Mouse (Mus musculus): ENCODE measurements at regions not wholly inside any gene's neighbourhood (a gene's known extent, or its start where the extent isn't known, plus 50 kb on each side); places are given as distances from the start of the nearest gene placed in this dataset.

DNA sequence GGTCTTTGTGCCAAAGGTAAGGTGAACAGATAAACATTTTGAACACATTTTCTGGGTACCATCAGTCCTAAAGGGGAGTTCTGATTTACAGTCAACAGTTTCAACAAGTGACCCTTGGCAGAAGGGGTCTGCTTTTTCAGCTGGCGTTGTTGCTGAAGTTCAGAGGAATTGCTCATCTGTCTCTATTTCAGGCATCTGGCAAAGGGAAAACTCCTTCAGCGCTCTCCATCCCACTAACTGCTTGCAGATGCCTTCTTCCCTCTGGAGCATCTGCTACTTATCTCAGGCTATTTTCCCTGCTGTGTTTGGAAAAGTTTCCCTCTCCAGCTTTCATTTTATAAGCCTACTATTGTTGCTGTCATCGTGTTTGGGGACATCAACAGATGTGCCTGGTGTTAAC, 223.6 kb upstream of the Rgmb start:
- ATAC-seq, result no peak
- Histone ChIP-seq H3K9me3 (replicated peaks; ENCODE audit: control insufficient read depth, low read length, poor library complexity, severe bottlenecking) (no peaks in the 10 kb centered on the region), H3K4me1 (ENCODE audit: control insufficient read depth, insufficient read depth, low read length) (no peaks in the 10 kb centered on the region)

DNA sequence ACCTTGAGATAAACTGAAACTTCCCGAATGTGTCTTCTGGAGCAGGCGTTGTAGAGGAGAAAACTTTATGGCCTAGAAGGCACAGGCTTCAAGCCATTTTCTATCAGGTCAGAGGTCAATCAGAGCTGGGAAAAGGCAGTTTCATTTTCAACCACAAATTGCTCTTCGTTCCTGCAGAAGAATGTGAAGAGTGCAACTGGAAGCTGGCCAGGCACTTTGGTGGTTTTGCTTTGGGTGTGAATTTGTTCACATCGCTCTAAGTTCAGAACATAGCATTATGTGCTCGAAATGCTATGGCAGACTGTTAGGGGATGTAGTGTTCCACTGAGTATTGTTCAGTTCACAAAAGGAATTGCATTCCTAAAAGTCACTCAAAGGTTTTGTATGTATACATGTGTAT, 220.9 kb upstream of the Rgmb start:
- 79% methylated on average over 5 of the region's 5 CpGs for WGBS

More for the DNA sequence above, 223.6 kb upstream of the Rgmb start:
- Histone ChIP-seq H3K27me3 (ENCODE audit: control insufficient read depth, insufficient read depth, low read depth, low read length) (no peaks in the 10 kb centered on the region), H3K27ac (ENCODE audit: low read length) (no peak overlapping the region), H3K4me2 (ENCODE audit: low read length) (no peak overlapping the region), H3K9ac (ENCODE audit: low read depth, low read length) (no peak overlapping the region), H3K36me3 (ENCODE audit: control insufficient read depth, insufficient read depth, low read length) (no peaks in the 10 kb centered on the region), H3K4me3 (ENCODE audit: low read depth, low read length) (no peak overlapping the region)
- 52% methylated on average over 3 of the region's 3 CpGs for WGBS

DNA sequence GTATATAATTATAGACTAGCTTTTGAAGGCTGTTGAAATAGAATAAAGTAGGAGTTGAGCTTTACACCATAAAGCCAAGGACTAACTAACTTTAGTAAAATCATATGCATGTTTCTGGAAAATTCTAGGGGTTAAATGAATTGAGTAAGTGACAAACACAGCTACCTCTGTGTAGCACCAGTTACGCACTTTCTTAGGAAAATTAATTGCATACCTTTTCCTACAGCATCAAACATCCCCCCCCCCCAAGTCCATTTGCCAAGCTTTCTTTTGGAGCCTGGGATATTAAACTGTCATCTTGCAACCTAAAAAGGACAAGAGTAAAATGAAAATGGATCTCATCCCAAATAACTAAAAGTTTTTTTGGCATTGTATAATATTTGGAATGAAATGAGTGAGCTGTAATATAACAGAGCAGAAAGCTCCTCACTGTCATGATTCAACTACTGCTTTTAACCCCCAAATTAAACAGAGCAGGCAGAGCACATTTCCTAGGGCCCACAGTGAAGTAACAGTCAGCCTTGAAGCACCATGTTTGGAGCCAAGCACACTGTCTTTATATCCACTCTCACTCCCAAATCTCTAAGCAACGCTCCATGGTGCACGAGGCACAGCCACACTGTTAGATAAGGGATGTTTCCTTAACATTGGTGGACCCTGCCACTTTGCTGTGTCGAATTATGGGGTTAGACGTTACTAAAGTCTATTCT, 210.9 kb upstream of the Rgmb start:
- Histone ChIP-seq H3K9me3 (replicated peaks; ENCODE audit: control insufficient read depth, low read length, poor library complexity, severe bottlenecking) (no peaks in the 10 kb centered on the region), H3K27ac (ENCODE audit: low read length) (no peak overlapping the region), H3K4me2 (ENCODE audit: low read length) (no peak overlapping the region), H3K27me3 (ENCODE audit: control insufficient read depth, insufficient read depth, low read depth, low read length) (no peaks in the 10 kb centered on the region), H3K4me3 (ENCODE audit: low read depth, low read length) (no peak overlapping the region), H3K4me1 (ENCODE audit: control insufficient read depth, insufficient read depth, low read length) (no peaks in the 10 kb centered on the region), H3K36me3 (ENCODE audit: control insufficient read depth, insufficient read depth, low read length) (no peaks in the 10 kb centered on the region), H3K9ac (ENCODE audit: low read depth, low read length) (no peak overlapping the region)
- ATAC-seq, result no peak
- WGBS, result 41% methylated on average over 5 of the region's 5 CpGs

More for the DNA sequence above, 220.9 kb upstream of the Rgmb start:
- no peaks in the 10 kb centered on the region for H3K9me3 ChIP-seq (replicated peaks; ENCODE audit: control insufficient read depth, low read length, poor library complexity, severe bottlenecking)
- H3K4me2 ChIP-seq (ENCODE audit: low read length), result no peak overlapping the region
- H3K9ac ChIP-seq (ENCODE audit: low read depth, low read length), result no peak overlapping the region
- H3K4me3 ChIP-seq (ENCODE audit: low read depth, low read length), result no peak overlapping the region
- no peaks in the 10 kb centered on the region for H3K4me1 ChIP-seq (ENCODE audit: control insufficient read depth, insufficient read depth, low read length)
- no peak for ATAC-seq
- H3K27ac ChIP-seq (ENCODE audit: low read length), result no peak overlapping the region
- no peaks in the 10 kb centered on the region for H3K36me3 ChIP-seq (ENCODE audit: control insufficient read depth, insufficient read depth, low read length)
- H3K27me3 ChIP-seq (ENCODE audit: control insufficient read depth, insufficient read depth, low read depth, low read length), result no peaks in the 10 kb centered on the region

GRCm38 (mm10) chr17:16027989-16028388, 197.2 kb upstream of the Rgmb start:
- no peaks in the 10 kb centered on the region for H3K9me3 ChIP-seq (replicated peaks; ENCODE audit: control insufficient read depth, low read length, poor library complexity, severe bottlenecking)
- no peak for ATAC-seq
- no peaks in the 10 kb centered on the region for H3K27me3 ChIP-seq (ENCODE audit: control insufficient read depth, insufficient read depth, low read depth, low read length)
- no peak overlapping the region for H3K9ac ChIP-seq (ENCODE audit: low read depth, low read length)
- H3K4me2 ChIP-seq (ENCODE audit: low read length), result no peak overlapping the region
- H3K4me1 ChIP-seq (ENCODE audit: control insufficient read depth, insufficient read depth, low read length), result no peaks in the 10 kb centered on the region
- no peaks in the 10 kb centered on the region for H3K36me3 ChIP-seq (ENCODE audit: control insufficient read depth, insufficient read depth, low read length)
- WGBS, result 72% methylated on average over 4 of the region's 4 CpGs
- H3K4me3 ChIP-seq (ENCODE audit: low read depth, low read length), result no peak overlapping the region
- H3K27ac ChIP-seq (ENCODE audit: low read length), result no peak overlapping the region

GRCm38 (mm10) chr17:16004871-16005575, 174.2 kb upstream of the Rgmb start:
- H3K27me3 ChIP-seq (ENCODE audit: control insufficient read depth, insufficient read depth, low read depth, low read length), result no peaks in the 10 kb centered on the region
- H3K4me2 ChIP-seq (ENCODE audit: low read length), result 0 out of 2 replicates have a peak overlapping the region, but pooled peaks have one; percentile 12
- no peak overlapping the region for H3K9ac ChIP-seq (ENCODE audit: low read depth, low read length)
- peak; percentile 87 for ATAC-seq
- H3K4me1 ChIP-seq (ENCODE audit: control insufficient read depth, insufficient read depth, low read length), result peaks cover 5% of the 10 kb centered on the region; the same call in 1 of the 2 replicates
- no peak overlapping the region for H3K4me3 ChIP-seq (ENCODE audit: low read depth, low read length)
- 22% methylated on average over 7 of the region's 7 CpGs for WGBS
- H3K9me3 ChIP-seq (replicated peaks; ENCODE audit: control insufficient read depth, low read length, poor library complexity, severe bottlenecking), result no peaks in the 10 kb centered on the region
- H3K27ac ChIP-seq (ENCODE audit: low read length), result no peak overlapping the region; the same call in 1 of the 2 replicates
- H3K36me3 ChIP-seq (ENCODE audit: control insufficient read depth, insufficient read depth, low read length), result no peaks in the 10 kb centered on the region

- H3K27ac ChIP-seq (ENCODE audit: low read length), result no peak overlapping the region
- H3K9me3 ChIP-seq (replicated peaks; ENCODE audit: control insufficient read depth, low read length, poor library complexity, severe bottlenecking), result no peaks in the 10 kb centered on the region
- no peak for ATAC-seq
- H3K4me2 ChIP-seq (ENCODE audit: low read length), result no peak overlapping the region
- H3K27me3 ChIP-seq (ENCODE audit: control insufficient read depth, insufficient read depth, low read depth, low read length), result no peaks in the 10 kb centered on the region
- peaks cover 5% of the 10 kb centered on the region; the same call in 1 of the 2 replicates for H3K4me1 ChIP-seq (ENCODE audit: control insufficient read depth, insufficient read depth, low read length)
- no peaks in the 10 kb centered on the region for H3K36me3 ChIP-seq (ENCODE audit: control insufficient read depth, insufficient read depth, low read length)
- no peak overlapping the region for H3K9ac ChIP-seq (ENCODE audit: low read depth, low read length)
- 78% methylated on average over 4 of the region's 4 CpGs for WGBS
- H3K4me3 ChIP-seq (ENCODE audit: low read depth, low read length), result no peak overlapping the region
These were observed 173.2 kb upstream of the Rgmb start for GRCm38 (mm10) chr17:16004002-16004401.

DNA sequence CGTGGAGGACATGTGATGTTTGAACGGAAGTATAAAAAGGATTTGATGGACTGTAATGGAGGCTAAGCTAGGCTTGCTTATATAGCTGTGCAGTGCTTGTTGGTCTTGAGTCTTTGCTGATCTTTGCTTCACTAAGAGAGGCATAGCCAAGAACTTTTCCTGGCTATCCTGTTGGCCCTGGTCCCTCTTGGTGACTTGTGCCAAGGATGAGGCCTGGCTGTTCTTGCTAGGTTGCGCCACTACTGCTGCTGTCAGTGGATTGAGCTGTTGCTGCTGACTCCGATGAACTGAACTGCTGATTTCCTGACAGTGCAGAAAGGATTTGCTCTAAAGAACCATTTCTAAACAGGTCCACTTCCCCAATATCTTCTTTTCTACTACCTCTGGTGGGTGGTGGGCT, 167.9 kb upstream of the Rgmb start:
- Histone ChIP-seq H3K9me3 (replicated peaks; ENCODE audit: control insufficient read depth, low read length, poor library complexity, severe bottlenecking) (no peaks in the 10 kb centered on the region; the same call in 1 of the 2 replicates), H3K4me3 (ENCODE audit: low read depth, low read length) (no peak overlapping the region), H3K9ac (ENCODE audit: low read depth, low read length) (no peak overlapping the region), H3K4me1 (ENCODE audit: control insufficient read depth, insufficient read depth, low read length) (peaks cover 4% of the 10 kb centered on the region), H3K36me3 (ENCODE audit: control insufficient read depth, insufficient read depth, low read length) (no peaks in the 10 kb centered on the region), H3K4me2 (ENCODE audit: low read length) (no peak overlapping the region), H3K27me3 (ENCODE audit: control insufficient read depth, insufficient read depth, low read depth, low read length) (no peaks in the 10 kb centered on the region), H3K27ac (ENCODE audit: low read length) (no peak overlapping the region)
- WGBS, result 93% methylated on average over 4 of the region's 4 CpGs
- no peak for ATAC-seq

DNA sequence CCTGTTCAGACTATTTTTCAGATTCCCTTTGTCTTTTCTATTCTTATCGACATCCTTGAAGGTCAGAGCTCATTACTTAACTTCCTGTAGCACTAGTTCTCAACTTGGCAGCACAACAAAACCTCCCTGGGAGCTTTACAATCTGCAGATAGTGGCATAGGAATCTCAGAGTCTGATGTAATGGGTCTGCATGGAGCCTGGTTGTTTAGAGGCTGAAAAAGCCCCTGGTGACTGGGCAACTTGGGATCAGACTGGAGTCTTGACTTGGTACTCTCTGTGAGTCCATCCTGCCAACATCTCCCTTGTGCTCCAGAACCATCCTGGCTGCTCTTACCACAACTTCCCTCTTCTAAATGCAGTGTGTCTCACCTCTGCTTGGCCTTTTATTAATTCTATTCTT, 166.4 kb upstream of the Rgmb start:
- no peaks in the 10 kb centered on the region; the same call in 1 of the 2 replicates for H3K9me3 ChIP-seq (replicated peaks; ENCODE audit: control insufficient read depth, low read length, poor library complexity, severe bottlenecking)
- no peak overlapping the region for H3K27ac ChIP-seq (ENCODE audit: low read length)
- no peak overlapping the region for H3K4me2 ChIP-seq (ENCODE audit: low read length)
- no peak overlapping the region for H3K4me3 ChIP-seq (ENCODE audit: low read depth, low read length)
- H3K27me3 ChIP-seq (ENCODE audit: control insufficient read depth, insufficient read depth, low read depth, low read length), result no peaks in the 10 kb centered on the region
- no peak for ATAC-seq
- H3K9ac ChIP-seq (ENCODE audit: low read depth, low read length), result no peak overlapping the region
- no peaks in the 10 kb centered on the region for H3K36me3 ChIP-seq (ENCODE audit: control insufficient read depth, insufficient read depth, low read length)
- WGBS, result 33% methylated on average over 1 of the region's 1 CpGs
- H3K4me1 ChIP-seq (ENCODE audit: control insufficient read depth, insufficient read depth, low read length), result peaks cover 6% of the 10 kb centered on the region

- H3K27ac ChIP-seq (ENCODE audit: low read length), result no peak overlapping the region
- no peaks in the 10 kb centered on the region; the same call in 1 of the 2 replicates for H3K9me3 ChIP-seq (replicated peaks; ENCODE audit: control insufficient read depth, low read length, poor library complexity, severe bottlenecking)
- 91% methylated on average over 1 of the region's 1 CpGs for WGBS
- H3K4me1 ChIP-seq (ENCODE audit: control insufficient read depth, insufficient read depth, low read length), result peaks cover 10% of the 10 kb centered on the region
- H3K27me3 ChIP-seq (ENCODE audit: control insufficient read depth, insufficient read depth, low read depth, low read length), result no peaks in the 10 kb centered on the region
- no peaks in the 10 kb centered on the region for H3K36me3 ChIP-seq (ENCODE audit: control insufficient read depth, insufficient read depth, low read length)
- H3K4me2 ChIP-seq (ENCODE audit: low read length), result no peak overlapping the region
- H3K9ac ChIP-seq (ENCODE audit: low read depth, low read length), result no peak overlapping the region
- no peak overlapping the region for H3K4me3 ChIP-seq (ENCODE audit: low read depth, low read length)
- ATAC-seq, result no peak
These were observed 164.7 kb upstream of the Rgmb start for GRCm38 (mm10) chr17:15995493-15995892.
